Mouse (Mus musculus): ENCODE measurements around the gene Nol4l.

- TF ChIP-seq CTCF (IDR thresholded peaks at IDR 0.05; ENCODE audit: low read depth) (no peak), EP300 (IDR thresholded peaks at IDR 0.05; ENCODE audit: low read depth) (no peak)
Observed at GRCm38 (mm10) chr2:153568013-153568412, 38.2 kb upstream of the Nol4l start.

Data from liver, embryonic 14.5 days (tissue).